Mouse (Mus musculus) embryonic fibroblast, embryonic 13.5 days (primary cell): ENCODE measurements around the gene Arl9.

ENCODE experiments used
- CTCF ChIP-seq: IDR thresholded peaks from 2 replicates; pipeline ENCODE4 v1.5.1; 2011; ENCODE audit warnings: mild to moderate bottlenecking, control low read depth, low read length, moderate library complexity, borderline replicate concordance; ENCODE audit not compliant: insufficient read depth
- POLR2A ChIP-seq: IDR thresholded peaks from 2 replicates; pipeline ENCODE4 v1.6.1; 2011; ENCODE audit warnings: low read depth, mild to moderate bottlenecking, control low read depth, low read length, moderate library complexity

DNA sequence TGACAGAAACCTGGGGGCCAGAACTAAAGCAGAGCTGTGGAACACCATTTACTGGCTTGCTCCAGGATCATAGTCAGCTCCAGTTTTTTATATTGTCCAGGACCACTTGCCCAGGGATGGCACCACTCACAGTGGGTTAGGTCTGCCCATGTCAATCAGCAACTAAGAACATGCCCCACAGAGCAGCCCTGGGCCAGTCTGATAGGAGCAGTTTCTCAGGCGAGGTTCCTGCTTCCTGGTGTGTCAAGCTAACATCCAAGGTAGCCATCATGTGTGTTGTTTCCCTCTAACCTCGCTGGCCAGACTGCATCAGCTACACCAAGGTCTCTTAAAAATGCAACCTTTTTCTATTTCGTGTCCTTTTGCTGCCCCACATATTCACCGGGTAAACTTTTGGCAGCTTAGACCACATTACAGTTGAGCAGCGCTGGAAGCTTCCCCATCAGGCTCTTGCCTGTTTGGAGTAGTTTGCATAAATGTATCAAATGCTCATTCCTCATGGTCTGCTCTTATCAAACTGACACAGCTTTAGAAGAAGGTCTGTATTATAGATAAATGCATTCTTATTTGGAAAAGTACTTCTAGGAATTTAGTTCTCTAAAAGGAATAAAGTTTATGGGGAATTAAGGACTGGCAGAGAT lies 10.6 kb upstream of the Arl9 start:
- TF ChIP-seq CTCF (no peak), POLR2A (no peak)
